Mouse (Mus musculus) gastrocnemius, postnatal 14 days (tissue): ENCODE measurements around the gene Trim63. TPM values are rescaled to one million over a fixed set of nuclear protein-coding genes. Genes with fewer than 3 reads are reported as not detected.
"Not testable (repeated sequence)": the region's sequence is repeated elsewhere in the genome, so short reads cannot be mapped to it uniquely, and the experiment has no call there.

Source experiments
- DNase-seq: peaks from one replicate; pipeline ENCODE4 v3.0.0; 2021; ENCODE audit warnings: mixed read lengths
- intact Hi-C: fragments of 180-260 bp; cut with DNase I; formaldehyde crosslinking; loops from one replicate; pipeline ENCODE4 v1.15.1; 2025; ENCODE audit warnings: low total_unique reads
- total RNA-seq, 2 experiments: library from RNA; stranded (reverse); gene quantifications; 2 replicates each; pipeline ENCODE4 v1.2.3; 2021

Trim63 gene
- total RNA-seq, 2 experiments from 2014 or later: 103 to 224 TPM

DNA sequence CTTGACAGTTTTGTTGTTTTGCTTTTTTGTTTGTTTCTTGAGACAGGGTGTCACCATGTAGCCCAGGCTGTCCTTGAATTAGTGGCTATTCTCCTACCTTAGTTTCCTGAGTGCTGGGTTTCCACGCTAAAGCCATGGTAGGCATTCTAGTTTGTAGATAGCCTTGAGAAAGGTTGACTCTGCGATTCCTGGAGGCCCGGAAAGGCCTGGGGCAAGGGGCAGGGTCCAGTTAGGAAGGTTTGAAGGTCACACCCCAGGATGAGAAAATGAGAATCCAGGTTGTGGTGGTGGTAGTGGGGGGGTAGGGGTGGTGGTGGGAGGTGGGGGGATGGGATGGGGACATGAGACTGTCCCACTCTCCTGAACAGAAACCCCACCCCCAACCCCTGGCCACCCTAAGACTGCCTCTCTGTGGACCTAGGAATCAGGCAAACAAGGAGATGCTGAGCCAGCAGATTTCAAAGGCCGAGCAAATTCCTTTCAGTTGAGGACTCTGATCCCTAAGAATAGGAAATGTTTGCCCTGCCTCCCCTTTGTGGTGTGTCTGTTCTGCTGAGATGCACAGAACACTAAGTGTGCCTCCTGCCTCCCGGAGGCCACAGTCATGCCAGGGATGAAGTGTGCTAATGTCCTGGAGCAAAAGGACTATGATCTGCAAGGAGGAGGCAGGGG is 12.1 kb downstream of the Trim63 start:
- DNase-seq: no peak
- intact Hi-C loops: no loop called here

DNA sequence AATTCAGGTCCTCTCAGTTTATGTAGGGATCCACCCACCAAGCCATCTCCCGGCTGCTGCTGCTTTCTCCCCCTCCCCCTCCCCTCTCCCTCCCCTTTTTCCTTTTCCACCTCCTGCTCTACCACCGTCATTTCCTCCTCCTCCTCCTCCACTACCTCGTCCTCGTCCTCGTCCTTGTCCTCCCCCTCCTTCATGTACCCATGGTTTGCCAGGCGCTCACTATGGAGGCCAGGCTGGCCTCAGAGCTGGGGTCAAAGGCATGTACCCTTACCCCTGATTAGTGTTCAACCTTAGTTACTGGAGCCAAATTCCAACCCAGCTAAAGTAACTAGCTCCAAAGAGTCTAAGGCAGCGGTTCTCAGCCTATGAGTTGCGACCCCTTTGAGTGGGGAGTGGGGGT is 13.2 kb downstream of the Trim63 start:
- intact Hi-C loops: no loop called here

DNA sequence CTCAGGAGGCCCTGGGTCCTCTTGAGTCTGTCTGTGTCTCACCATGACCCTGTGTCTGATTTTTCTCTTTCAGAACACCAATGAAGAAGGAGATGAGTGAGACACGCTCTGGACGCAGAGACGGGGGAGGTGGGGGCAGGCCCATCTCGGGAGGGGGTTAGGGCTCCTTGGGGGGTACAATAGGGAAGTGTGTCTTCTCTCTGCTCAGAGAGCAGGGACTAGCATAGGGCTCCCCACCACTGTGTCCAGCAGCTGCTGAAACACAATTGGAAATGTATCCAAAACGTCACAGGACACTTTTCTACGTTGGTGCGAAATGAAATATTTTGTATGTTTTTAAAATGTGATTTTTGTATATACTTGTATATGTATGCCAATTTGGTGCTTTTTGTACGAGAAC is 13.9 kb downstream of the Trim63 start:
- DNase-seq: no peak
- intact Hi-C loops: no loop called here

More for the DNA sequence above, 13.2 kb downstream of the Trim63 start:
- DNase-seq: no peak

DNA sequence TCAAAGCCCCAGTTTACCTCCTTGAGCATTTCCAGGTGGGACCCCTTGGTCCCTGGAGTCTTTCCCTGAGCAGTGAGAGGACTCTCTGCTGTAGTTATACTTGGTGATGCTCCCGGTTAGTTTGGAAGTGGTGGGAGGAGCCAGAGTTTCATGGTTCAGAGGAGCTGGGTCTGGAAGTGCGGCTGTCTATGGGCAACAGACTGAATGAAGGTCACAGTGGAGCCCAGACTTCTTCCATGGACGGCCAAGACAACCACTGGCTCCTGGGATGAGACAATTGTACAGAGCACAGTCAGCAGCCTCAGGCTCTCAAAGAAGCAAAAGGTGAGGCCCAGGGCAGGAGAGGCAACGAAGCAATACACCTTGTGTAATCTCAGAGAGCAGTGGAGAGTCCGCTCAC is 15.4 kb downstream of the Trim63 start:
- DNase-seq: no peak
- intact Hi-C loops: no loop called here

DNA sequence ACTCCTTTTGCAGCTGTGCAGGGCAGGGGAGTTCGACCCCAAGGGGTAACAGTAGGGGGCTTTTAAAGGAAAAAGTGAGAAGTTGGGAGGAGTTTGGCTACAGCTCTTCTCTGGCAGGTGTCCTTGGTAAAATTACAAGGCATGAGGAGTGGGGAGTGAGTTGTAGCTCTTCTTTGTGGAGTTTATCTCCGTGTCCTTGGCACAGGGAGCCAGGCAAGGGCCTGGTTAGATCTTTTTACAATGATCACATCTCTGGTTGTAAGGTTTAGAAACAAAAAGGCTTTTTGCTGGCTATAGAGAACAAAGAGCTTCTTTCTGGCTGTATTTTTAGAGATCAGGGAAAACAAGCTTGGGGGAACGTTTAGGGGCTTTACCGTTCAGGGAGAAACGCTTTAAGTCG is 26.3 kb downstream of the Trim63 start:
- intact Hi-C loops, DNase-seq: not testable (repeated sequence)

DNA sequence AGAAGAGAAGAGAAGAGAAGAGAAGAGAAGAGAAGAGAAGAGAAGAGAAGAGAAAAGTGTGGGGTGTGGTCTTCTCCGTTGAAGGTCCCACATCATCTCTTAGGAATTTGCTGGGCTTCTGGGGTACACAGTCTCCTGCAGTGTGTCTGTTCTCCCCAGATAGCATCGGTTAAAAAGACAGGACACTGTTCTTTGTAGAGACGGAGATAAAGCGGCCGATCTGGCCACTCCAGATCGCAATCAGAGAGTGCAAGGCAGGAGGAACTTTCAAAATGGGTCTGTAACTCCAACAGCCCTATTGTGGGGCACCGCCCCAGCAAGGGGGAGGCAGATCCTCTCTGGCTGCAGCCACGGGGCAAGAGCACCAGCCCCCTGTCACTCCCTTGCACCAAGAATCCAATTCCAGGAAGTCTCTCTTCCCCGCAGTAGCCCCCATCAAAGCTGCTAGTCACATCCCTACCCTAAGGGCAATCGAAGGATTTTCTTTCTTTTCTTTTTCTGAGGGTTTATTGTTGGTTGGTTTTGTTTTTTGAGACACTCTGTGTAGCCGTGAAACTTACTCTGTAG is 27.4 kb downstream of the Trim63 start:
- no peak for DNase-seq
- intact Hi-C loops: no loop called here

DNA sequence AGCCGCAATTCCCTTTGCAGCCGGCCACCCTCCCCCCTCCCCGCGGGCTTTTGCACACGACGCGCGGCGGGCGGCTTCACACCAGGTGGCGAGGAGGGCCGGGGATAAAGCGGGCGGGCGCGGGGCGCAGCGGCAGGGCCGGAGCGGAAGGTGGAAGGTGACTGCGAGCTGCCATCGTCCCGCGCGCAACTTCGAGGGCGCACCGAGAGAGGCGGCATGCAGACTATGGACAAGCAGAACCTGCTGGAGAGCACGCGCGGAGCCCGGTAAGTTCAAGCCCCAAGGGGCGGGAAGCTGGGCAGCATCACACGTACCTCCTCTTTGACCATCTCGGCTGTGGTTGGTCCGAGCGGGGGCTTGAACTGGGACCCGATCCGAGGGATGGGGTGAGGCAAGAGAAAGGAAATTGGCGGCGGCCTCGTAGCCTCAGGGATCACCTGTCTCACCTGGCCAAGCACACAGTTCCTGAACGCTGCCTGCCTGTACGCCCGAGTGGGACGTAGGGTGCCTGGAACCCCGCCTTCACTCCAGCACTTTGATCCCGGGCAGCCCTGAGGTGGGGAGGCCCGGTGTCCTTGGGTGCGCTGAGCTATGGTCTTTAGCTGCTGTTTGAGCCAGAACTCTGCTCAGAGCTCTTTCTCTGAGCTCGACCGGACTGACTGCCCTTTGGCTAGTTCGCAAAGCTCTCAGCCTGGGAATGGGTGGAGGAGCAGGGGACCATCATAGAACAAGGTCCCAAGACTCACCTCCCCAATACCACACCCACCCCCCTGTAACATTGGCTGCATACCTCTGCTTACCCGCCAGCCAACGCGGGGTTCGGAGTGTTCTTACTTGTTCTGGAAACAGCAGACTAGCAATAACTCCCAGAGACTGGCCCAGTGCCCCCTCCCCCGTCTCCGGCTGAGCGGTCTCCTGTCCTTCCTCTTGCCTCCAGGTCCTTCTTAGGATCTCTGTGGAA is 28.4 kb downstream of the Trim63 start, which contains the start of gene Slc30a2:
TSS of gene Slc30a2 (plus strand) at position 111 of the 961 bp plus-strand sequence.
- intact Hi-C loops: no loop called here
- no peak for DNase-seq

DNA sequence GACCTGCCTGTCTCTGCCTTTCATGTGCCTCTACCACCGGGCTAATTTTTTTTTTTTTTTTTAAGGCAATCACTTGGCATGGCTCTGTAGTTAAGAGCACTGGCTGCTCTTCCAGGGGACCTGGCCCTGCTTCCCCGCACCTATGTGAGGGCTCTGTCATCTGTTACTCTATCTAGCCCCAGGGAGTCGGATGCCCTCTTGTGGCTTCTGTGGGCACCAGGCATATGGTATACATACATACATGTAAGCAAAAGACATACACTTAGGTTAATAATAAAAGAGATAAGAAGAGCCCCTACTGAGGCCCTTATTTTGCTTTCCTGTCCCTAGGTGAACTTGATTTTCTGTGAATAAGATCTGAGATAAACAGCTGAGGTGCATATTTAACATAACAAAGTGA is 29.7 kb downstream of the Trim63 start:
- intact Hi-C loops: no loop called here
- DNase-seq: no peak

DNA sequence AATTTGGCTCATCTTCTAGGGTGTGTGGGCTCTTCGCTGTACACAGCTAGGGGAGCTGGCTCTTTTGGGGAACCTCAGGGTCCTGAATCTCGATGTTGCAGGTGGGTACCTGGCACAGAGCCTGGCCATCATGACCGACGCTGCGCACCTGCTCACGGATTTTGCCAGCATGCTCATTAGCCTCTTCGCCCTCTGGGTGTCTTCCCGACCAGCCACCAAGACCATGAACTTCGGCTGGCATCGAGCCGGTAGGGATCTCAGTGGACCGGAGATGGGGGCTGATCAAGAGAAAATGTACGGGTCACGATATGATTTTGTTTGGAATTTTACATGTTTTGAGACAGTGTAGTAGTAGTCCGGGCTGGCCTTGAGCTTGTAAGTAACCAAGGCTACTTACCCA is 30.9 kb downstream of the Trim63 start:
- DNase-seq: no peak
- intact Hi-C loops: no loop called here

DNA sequence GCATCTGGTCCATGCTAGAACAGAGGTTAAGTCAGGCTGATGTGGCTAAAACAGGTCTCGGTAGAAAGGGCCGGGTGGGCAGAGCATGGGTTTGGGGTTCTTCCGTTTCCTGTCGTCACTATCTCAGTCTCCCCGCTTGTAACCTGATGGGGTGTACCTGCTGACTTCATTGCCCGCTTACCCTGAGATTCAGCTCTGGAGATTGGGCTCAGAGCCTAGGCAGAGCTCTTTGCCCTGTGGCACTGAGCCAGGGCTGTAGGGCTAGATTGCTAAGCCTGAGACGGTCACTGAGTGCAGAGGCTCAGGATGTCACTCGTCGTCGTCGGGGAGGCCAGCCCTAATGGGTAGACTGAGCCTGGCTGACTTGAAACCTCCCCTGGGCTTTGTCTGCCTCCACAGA is 33.2 kb downstream of the Trim63 start:
- no peak for DNase-seq
- intact Hi-C loops: no loop called here

DNA sequence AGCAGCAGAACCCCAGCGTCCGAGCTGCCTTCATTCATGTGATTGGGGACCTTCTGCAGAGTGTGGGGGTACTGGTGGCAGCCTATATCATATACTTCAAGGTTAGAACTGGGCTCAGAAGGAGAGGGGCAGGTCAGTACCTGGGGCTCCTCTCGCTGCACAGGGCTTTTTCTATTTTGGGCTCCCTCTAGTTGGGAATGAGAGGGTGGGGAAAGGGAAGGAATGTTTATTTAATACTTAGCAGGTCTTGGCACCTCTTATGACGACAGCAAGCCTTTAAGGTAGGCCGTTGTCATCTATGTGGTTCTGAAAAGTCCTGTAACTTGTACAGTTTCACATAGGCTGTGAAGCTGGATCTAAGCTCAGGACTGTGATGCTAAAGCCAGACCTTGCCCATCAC is 33.6 kb downstream of the Trim63 start:
- DNase-seq: no peak
- intact Hi-C loops: no loop called here

DNA sequence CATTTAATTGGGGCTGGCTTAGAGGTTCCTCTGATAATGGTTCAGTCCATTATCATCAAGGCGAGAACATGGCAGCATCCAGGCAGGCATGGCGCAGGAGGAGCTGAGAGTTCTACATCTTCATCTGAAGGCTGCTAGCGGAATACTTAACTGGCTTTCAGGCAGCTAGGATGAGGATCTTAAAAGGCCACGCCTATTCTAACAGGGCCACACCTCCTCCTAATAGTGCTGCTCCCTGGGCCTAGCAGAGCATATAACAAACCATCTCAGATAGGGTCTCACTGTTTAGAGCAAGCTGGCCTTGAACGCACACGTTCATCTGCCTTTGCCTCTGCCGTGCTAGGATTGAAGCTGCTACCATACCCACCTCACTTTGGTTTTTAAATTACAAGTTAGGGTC is 34.9 kb downstream of the Trim63 start:
- intact Hi-C loops: no loop called here
- DNase-seq: no peak

DNA sequence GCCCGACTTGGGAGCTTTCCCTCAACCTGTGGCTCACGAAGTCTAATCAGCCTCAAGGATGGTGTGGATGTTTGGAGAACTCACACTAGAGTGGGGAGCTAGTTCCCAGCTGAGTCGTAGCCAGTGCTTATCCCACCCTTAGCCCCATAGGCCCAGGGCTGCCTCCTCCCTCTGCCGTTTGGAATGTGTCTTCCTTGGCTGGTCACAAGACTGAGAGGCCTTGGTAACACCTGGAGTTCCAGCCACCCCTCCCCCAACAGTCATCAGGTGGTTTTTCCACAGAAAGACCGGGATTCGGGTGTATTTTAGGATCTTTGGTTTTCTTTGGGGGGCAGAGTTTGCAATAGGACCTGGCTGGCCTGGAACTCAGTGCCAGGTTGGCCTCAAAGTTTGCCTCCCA is 35.7 kb downstream of the Trim63 start:
- no peak for DNase-seq
- intact Hi-C loops: no loop called here

DNA sequence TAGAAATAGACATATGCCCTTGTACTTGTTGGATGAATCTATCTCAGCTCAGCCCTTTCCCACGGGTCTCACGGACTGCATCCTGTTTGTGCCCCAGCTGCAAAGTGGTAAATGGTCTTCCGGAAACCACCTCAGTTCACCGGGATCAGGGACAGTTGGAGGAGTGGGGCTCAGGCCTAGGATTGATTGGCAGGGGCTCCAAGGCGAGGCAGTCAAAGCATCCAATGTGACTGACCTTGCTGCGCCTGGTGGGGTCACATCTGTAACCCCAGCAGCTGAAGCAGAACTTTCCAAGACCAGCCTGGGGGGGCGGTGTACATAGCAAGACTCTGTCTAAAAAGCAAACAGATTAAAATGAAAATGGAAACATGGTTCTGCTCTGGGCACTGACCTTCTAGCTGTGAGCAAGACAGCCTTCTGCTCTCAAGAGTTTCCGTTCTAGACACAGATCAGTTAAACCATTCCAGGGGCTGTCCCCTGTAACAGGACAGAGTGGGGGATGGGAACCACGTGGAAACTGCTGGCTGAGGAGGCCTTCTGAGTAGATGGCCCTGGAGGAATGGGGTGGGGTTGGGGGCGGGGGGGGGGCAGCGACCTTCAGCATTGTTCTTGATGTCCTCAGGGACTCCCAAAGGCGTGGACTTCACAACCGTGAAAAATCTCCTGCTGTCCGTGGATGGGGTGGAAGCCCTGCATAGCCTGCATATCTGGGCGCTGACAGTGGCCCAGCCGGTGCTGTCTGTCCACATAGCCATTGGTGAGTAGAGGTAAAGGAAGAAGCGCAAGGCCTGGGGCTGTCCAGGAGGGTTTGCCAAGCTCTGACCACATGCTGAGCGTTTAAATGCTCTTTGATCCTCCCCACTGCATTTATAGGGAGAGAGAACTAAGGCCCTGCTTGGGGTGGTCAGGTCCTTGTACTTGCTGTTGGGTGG is 36.7 kb downstream of the Trim63 start:
- intact Hi-C loops: no loop called here
- DNase-seq: no peak

DNA sequence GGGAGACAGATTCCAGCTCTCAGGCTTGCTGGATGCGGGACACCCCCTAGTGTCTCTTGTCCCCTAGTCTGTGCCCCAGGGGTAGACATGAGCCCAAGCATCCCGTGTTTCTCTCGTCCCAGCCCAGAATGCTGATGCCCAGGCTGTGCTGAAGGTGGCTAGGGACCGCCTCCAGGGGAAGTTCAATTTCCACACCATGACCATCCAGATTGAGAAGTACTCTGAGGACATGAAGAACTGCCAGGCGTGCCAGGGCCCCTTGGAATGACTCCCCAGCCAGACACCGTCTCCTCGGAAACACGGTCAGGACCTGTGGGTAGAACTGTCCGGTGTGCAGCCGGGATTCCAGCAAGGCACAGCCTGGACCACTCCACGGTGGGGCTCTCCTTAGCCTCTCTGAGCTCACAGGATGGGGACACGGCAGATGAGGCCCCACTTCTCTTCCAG is 37.4 kb downstream of the Trim63 start:
- intact Hi-C loops: no loop called here
- no peak for DNase-seq

DNA sequence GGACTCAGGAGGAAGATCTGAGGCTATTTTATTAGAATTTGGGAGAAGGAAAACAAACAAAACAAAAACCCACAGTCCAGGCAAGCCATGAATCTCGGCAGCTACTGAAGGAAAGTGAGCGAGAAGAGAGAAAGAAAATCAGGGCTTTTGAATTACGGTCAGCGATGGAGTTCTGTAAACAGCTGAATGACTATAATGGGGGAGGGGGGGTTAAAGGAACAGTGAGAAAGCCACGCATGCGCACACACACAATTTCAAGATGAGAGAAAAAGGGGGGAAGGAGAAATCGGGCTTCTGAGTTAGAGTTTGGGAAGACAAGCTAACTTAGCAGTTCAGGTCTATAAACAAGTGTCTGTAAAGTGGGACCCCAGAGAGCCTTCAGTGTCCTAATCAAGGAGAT is 38.0 kb downstream of the Trim63 start:
- no peak for DNase-seq
- intact Hi-C loops: no loop called here

DNA sequence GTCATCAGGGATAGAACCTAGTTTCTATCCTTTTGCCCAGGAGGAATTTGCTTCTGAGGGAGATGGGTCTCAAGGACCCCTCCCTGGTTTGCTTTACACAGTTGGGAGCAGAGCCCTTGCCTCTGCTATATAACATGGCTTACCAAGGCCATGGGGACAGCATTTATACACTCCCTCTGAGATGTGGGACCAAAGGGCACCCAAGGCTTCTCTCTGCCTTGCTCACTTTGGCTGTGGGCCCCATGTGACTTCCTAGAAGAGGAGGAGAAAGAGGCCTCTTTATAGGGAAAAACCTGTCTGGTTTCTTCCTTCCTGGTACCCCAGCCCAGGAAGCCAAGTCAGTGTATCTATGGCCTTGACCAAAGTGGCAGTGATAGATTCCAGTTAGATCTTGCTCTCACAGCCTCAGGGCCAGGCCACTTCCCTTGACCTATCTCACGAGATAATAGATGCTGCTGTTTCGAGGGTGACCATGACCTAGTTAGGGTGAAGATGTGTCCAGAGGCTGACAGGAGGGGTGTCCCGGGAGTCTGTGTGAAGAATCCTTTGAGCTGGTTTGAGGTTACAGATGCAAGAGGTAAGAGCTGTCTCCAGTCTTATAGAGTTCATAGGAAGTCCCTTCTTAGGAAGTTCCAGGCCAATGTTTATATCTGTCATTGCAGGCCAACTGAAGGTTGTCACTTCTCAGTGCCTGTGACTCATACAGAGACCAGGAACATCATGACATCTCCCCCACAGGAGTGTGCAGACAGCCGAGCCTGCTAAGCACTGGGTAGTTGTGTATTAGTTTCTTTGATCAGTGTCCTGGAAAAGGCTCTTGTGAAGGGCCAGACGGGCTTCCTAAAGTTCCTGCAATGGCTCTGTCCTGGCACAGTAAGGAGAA is 38.8 kb downstream of the Trim63 start:
- intact Hi-C loops: no loop called here
- DNase-seq: no peak

DNA sequence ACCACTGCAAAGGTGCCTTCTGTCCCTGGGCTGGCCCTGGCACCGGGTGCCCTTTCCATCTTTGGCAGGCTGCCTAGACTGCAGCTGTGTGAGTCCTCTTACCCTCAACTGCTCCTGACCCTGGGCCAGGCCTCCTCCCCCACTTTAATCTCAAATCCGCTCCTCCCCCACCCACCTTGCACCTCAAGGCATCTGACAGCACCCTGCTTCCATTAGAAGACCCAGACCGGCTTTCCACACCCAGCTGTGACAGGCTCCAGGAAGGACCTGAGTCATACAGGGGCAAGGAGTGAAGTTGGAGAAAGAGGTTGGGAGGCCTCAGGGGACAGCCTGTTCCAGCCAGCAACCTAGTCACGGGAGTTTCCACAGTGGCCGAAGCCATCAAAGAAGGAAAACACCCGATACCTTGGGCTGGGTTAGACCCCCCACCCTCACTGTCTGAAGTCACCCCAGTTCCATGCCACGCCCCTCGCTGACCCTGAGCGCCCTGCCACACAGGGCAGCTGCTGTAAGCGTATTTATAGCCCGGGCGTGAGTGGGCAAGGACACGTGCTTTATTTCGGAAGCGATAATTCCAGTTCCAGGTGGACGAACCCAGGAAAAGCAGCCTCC is 41.0 kb downstream of the Trim63 start:
- intact Hi-C loops: no loop called here
- DNase-seq: peak; percentile 82
